Mouse (Mus musculus) lung, postnatal 0 days (tissue): ENCODE results near the gene Bahcc1.

Experiments
- CTCF ChIP-seq: IDR thresholded peaks from 2 replicates; pipeline ENCODE4 v1.5.1; 2016; ENCODE audit warnings: antibody characterized with exemption, mild to moderate bottlenecking
- EP300 ChIP-seq: IDR thresholded peaks from 2 replicates; pipeline ENCODE4 v1.6.1; 2016; ENCODE audit warnings: antibody characterized with exemption, mild to moderate bottlenecking, control low read depth

DNA sequence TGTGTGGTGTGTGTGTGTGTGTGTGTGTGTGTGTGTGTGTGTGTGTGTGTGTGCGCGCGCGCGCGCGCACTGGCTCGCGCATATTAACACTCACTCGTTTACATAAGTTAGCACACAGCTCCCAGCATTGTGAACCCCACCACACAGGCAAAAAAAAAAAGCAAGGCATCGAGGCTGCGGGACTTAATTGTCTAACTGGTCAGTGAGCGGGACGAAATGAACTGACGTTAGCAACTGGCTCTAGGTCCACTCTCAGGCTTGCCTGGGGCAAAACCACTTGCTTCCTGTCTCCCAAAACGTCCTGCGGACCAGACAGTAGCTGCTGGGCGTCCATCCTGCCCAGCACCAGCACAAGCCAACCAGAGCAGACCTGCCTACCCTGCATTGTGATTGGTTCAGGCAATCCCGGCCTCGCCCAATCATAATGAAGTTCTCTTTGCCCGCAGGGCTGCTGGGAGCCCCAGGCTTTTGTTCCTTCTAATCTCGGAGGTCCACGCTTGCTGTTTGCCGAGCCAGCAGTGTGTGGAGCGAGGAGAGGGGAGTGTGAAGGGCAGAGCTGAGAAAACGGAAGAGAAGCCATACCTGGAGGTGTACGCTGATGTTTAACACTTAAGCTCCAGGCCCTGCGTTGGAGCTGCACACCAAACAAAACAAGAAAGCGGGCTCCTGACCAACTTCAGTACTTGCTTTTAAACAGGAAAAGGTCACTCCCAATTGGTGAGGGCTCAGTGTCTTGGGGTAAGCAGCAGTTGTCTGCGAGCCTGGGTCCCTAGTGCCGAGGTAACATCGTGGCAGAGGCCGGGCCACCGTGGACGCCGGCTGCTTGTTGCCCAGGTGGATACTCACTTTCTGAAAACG, 83.3 kb downstream of the Bahcc1 start:
- TF ChIP-seq CTCF (no peak), EP300 (no peak)
